Mouse (Mus musculus) left cerebral cortex, postnatal 14 days (tissue): ENCODE results near the gene Srpk2. TPM values are rescaled to one million over a fixed set of nuclear protein-coding genes. Genes with fewer than 3 reads are reported as not detected.
"Not testable (repeated sequence)": the region's sequence is repeated elsewhere in the genome, so short reads cannot be mapped to it uniquely, and the experiment has no call there.

ENCODE experiments used
- DNase-seq, 2 experiments: peaks; one replicate each; pipeline ENCODE4 v3.0.0; 2021 to 2022; ENCODE audit warnings: low spot score in 2 of 2, mixed read lengths in 1 of 2
- intact Hi-C: fragments of 180-260 bp; cut with DNase I; formaldehyde crosslinking; loops from one replicate; pipeline ENCODE4 v1.15.1; 2025
- long read RNA-seq, 2 experiments: library from polyadenylated mRNA; stranded (forward); transcript quantifications; one replicate each; pipeline ENCODE4 v2.0.0; 2021
- total RNA-seq, 2 experiments: library from RNA; stranded (reverse); gene quantifications; 2 replicates each; pipeline ENCODE4 v1.2.3; 2021

Gene Srpk2
- 100 to 1,000 TPM; 182 to 186 TPM for total RNA-seq
- long read RNA-seq, experiment 1, full-length matches to known transcripts, result 22 of 100 reads
- long read RNA-seq, experiment 1, partial matches to known transcripts, result 28 of 100 reads
- long read RNA-seq, experiment 1, other reads (novel, unspliced or antisense), result 50 of 100 reads
- long read RNA-seq, experiment 2, full-length matches to known transcripts, result 21 of 93 reads
- long read RNA-seq, experiment 2, partial matches to known transcripts, result 17 of 93 reads
- long read RNA-seq, experiment 2, other reads (novel, unspliced or antisense), result 55 of 93 reads

DNA sequence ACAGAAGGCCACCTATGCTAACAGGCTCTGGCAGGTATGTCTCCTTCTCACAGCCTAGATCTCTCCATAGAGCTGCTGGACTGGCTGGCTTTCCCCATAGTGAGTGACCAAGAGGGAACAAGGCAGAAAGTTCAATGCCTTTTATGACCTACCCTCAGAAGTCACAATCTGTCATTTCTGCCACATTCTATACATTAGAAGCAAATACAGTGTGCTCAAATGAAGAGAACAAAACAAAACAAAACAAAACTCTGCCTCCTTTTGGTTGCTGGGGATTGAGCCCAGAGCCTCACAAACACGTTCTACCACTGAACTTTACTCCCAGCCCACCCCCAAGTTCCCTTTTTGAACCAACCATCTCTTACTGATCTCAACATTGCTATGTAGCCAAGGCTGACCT, at the start of gene Srpk2:
Srpk2 (minus strand) TSS at position 101 of the 400 bp plus-strand sequence.
- no peak for DNase-seq
- intact Hi-C loops, result no loop called here

DNA sequence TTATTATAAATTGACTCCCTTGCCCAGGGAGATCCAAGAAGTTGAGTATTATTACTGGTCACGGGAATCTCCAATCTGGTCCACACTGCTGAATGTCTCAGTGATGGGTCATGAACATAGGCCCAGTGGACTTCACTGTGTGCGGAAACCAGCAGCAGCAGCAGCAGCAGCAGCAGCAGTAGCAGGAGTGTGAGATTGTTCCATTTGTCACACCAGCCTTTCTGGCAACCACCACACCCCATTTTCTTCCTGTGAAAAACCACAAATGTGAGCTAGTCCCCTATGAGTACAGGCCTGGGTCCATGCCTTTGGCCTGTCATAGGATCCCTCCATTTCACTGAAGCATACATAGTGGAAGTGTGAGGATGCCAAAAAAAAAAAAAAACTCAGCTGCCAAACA, 37.5 kb upstream of the Srpk2 start:
- intact Hi-C loops, result no loop called here
- no peak for DNase-seq

DNA sequence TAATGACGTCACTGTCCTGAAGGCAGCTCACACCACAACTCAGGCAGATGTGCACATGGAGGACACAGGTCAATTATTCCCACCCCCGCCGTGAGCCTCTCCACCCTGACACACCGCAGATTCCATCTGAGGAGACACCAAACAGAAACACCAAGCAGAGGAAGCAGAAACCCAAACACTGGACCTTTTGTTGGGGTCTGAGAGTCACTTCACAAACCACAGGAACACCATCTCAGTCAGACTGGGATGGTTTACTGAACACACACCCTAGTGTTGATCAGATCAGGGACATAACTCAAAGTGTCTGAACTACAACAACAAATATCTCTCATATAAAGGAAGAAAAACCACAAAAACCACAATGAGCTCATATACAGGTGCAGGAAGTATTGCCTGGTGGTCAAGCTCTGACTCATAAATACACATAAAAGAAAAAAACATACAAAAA, 34.5 kb upstream of the Srpk2 start:
- no peak for DNase-seq
- intact Hi-C loops, result no loop called here

DNA sequence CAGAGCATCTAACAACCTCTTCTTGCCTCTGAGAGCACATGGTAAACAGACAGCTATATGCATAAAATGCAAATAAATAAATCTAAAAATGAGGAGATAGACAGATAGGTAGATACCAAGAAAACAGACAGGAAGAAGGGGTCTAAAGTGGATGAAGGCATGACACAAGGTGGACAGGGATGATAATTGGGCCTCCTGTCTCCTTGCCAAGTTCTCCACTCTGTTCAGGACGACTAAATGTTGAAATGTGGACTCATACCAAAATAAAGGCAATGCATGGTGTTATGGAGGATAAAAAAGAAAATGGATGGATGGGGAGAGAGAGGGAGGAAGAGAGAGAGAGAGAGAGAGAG, 33.7 kb upstream of the Srpk2 start:
- intact Hi-C loops, result no loop called here
- DNase-seq, result no peak

DNA sequence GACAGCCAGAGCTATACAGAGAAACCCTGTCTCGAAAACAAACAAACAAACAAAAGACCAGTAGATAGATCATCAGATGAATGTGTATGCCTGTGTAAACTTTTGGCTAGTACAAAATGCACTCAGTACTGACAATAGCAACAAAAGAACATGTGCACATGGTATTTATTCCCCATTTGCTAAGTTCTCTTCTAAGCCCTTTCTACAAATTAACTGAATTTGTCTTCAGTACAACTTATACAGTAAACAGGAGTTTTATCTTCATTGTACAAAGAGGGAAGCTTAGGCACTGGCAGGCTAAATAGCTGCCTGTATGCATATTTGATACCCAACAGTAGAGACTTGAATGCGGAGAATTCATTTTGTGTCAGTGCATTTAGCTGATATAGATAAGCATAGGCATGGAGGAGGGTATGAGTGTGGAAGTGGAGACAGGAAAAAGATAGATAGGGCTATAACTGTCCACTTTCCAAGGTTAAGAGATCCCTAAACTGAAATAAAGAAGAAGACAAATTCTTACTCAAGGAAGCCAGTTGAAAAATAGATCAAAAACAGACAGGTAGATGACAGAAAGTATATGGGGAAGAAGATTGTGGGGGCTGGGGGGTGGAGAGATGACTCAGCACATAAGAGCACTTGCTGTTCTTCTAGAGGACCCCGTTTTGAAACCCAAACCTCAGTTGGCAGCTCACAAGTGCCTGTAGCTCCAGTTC, 33.2 kb upstream of the Srpk2 start:
- intact Hi-C loops, result no loop called here

DNA sequence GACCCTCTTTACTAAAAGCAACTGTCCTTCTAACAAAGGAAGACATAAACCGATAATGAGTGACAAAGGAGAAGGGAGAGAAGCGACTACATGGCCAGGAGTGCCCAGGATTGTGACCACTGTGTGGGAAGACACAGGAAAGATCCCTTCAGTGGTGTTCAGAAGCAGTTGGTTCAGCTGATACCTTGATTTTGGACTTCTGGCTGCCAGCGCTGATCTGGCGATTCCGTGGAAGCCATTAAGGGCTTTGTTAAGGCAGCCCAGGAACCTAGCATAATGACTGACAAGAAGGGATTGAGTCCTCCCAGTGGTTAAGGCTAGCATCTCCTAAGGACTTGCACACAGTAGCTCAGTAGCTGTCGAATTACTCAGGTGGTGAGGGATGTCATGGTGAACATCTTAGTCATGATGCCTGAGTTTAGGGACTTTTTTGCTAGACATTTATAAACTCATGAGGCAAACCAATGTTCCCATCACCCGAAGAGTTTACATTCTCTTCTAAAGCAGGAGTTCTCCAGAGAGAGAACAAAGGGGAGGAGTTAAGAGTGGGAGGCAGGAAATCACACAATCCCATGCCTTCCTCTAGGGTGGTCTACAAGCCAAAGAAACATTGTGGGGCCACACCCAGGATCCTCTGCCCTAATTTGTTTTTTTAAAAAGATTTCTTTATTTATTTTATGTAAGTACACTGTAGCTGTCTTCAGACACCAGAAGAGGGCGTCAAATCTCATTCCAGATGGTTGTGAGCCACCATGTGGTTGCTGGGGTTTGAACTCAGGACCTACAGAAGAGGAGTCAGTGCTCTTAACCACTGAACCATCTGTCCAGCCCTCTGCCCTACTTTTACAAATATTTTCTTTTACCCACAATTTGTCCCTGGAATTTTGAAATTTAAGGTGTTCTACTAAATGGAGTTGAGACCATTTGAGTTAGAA, 29.3 kb upstream of the Srpk2 start:
- no peak for DNase-seq
- intact Hi-C loops, result no loop called here

More for the DNA sequence above, 33.2 kb upstream of the Srpk2 start:
- no peak for DNase-seq

DNA sequence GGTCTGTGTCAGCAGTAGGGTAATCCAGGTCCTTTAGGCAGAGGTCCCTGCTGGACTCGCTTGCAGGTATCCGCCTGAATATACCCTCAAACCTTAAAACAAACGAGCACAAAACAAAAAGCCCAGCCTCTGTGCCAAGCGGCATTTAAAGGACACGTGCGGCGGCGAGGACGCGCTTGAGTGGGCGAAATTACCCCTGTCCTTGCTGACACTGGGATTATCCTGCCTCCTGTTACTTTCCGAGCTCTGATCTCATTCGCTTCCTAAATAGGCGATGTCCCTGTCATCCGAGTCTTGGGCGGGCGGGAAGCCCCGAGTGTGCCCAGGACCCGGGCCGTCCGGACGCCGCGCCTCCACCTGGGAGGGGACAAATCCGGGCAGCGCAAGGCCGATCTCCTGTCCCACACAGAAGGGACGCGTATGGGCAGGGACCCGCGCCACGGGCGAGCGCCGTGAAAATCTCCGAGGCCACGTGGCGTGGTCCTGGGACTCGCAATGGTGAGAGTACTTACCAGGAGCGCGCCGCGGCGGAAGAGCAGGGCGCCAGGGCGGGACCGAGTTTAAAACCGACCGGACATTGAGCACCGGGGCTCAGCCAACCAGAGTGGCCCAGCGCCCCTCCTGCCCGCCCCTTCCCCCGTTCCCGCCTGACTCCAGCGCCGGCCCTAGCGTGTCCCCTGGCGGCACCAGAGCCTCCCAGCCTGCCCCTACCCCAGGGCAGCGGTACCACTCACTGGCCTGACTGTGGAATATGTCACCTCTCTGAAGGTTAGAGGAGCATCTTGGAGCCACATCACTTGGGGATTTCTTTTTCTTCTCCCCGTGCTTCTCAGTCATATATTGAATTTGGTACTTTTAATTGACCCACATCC, 27.9 kb upstream of the Srpk2 start:
- intact Hi-C loops, result no loop called here
- DNase-seq, result peak; percentile 40 to 58

DNA sequence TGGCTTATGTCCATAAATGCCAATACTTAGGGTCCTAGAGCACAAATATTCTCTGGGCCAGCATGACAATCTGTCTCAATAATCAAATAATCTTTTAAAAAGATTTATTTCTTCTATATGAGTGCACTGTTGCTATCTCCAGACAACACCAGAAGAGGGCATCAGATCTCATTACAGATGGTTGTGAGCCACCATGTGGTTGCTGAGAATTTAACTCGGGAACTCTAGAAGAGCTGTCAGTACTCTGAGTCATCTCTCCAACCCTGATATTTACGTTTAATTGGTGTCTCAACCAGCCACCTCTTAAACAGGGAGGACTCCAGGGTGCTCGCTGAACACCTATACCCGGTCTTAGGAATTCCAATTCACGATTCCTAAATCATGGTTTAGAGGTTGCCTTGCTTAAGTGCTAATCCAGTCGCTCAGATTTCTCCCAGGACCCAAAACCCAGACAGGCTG, 27.3 kb upstream of the Srpk2 start:
- intact Hi-C loops, result not testable (repeated sequence)
- DNase-seq, result peak; percentile 43 to 62

DNA sequence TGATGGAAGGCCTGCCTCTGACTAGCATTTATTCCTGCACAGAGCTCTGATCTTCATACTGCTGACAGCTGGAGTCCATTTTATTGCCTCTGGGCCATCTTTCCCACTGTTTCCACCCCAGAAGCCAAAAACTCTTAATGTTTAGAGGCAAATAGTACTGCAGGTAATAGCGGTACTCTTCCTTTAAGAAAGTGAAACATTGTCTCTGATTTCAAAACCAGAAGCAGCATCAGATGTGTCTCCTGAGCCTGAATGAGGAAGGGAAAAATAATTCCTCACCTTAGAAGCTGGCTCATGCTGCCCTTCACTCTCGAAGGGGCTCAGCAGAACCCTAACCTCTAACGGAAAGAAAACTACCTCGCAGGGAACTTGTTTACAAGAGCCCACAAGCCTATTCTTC, 26.8 kb upstream of the Srpk2 start:
- no peak for DNase-seq
- intact Hi-C loops, result no loop called here

DNA sequence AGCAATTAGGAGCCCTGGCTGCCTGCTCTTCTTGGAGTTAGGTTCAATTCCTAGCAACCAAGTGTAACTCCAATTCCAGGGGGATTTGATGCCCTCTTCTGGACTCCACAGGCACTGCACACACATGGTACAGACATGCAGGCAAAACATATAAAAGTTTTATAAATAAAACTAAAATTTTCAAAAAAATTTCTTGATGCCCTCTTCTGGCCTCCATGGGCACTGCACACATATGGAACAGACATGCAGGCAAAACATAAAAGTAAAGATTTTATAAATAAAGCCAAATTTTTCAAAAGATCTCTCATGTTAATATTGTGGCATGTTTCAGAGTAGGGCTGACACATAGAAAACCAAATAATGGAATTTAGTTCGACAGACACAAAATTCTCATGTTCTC, 25.2 kb upstream of the Srpk2 start:
- intact Hi-C loops, result no loop called here

DNA sequence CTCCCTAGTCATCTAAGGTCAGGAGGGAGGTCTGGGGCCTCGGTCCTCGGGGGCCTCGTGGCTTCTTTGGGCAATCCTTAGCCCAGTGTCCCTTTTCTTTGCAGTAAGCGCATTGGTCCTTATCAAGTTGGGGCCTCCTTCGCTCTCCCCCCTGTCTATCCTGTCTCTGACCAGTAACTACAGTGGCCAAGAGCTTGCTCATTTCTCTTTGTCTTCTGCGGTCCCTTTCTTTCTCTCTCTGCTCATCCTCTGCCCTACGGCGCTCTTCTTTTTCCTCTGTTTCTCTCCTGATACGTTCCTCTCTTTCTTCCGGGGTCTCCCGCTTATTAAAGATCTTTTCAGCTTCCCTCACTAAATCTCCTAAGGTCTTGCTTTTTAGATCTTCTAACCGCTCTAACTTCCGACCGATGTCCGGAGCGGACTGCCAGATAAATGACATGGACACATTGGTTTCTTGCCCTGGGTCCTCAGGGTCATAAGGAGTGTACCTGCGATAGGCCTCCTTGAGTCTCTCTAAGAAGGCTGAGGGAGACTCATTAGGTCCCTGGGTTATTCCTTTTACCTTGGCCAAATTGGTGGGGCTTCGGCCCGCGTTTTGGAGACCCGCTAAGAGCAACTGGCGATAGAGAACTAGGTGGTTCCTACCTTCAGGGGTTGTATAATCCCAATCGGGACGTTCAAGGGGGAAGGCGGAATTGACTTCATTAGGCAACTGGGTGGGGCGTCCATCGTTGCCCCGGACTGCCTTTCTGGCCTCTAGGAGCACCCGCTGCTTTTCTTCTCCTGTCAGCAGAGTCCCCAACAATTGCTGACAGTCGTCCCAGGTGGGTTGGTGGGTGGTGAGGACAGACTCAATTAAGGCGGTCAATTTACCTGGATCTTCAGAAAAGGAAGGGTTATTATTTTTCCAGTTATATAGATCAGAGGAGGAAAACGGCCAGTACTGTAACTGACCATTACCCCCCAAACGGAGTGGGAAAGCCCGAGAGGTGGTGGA, 22.5 kb upstream of the Srpk2 start:
- intact Hi-C loops, DNase-seq: not testable (repeated sequence)

More for the DNA sequence above, 25.2 kb upstream of the Srpk2 start:
- DNase-seq, result peak in 1 of 2 experiments; percentile 25

DNA sequence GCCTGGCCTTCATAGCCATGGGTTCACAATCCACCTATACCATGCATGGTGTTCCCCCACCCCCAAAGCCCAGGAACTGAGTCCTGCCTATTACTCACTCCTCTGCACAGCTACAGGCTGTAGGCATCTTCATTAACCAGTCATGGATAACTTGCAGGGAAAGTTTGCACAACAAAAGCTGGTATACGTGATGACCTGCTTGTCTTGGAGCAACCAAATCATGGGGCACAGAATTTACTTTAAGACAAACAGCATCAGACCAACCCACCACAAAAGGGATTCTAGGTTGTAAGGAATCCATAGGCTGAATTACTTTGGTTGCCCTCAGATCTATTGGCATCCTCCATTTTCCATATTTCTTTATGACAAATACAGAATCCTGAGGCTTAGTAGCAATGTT, 13.0 kb upstream of the Srpk2 start:
- intact Hi-C loops, result no loop called here
- no peak for DNase-seq

DNA sequence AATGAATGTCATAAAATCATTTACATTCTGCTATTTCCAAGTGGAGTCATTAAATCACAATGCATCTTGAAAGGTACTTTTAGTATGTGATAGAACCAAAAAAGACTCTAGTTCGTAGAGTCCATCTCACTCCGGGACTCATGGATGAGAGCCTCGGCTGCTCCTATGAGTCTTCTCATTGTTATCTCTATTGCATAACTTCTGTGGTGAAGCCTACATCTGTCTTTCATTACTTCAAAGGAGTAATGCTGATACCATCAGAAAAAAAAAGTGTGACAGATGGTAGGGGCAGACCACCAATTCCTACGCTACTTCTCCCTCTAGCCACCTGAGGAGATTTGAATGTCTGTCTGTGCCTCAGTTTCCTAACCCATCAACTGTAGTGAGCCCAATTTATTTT, 986 bp downstream of the Srpk2 start:
- no peak for DNase-seq

DNA sequence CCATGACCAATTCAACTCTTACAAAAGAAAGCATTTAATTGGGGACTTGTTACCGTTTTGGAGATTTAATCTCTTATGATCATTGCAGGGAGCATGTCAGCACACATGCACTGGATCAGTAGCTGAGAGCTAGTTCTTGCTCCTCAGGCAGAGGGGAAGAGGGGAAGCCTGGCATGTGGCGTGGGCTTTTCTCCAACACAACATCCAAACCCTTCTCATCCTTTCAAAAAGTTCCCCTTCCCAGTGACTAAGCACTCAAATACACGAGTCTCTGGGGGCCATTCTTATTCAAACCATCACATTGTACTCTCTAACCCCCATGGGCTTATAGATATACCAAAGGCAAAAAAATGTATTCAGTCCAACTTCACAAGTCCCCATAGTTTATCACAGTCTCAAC, 5.4 kb downstream of the Srpk2 start:
- intact Hi-C loops, result no loop called here
- no peak for DNase-seq

More for the DNA sequence above, 986 bp downstream of the Srpk2 start:
- intact Hi-C loops, result no loop called here

DNA sequence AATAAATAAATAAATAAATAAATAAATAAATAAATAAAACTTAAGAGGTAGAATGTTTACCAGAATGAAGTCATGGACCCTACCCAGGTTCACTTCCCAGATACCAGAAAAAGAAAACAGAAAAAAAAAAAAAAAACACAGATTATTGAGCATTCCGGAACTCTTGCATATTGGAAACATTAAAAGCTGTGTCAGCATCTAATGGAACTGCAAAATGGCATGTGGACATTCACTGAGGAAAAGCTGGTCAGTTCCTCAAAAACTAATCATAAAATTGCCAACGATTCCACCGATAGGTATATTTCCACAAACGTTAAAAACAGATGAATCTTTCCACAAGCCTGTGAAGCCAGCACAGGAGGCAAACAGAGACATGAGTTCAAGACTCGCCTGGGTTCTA, 6.5 kb downstream of the Srpk2 start:
- intact Hi-C loops, result no loop called here

DNA sequence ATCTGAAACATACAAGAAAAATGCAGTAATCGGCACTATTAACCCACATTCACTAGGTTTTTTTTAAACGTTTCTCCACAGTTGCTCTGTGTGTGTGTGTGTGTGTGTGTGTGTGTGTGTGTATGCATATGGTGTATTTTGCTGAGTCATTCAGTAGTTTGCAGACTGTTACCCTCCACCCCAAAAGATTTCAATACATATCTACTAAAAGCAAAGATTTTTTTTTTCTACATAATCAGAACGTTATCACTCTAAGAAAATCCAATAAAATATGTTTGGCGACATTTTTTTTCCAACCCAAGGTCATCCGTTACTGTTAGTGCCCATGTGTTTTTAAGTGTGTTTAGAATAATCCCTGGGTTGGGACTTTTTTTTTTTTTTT, 7.4 kb downstream of the Srpk2 start:
- intact Hi-C loops, result no loop called here
- no peak for DNase-seq

More for the DNA sequence above, 6.5 kb downstream of the Srpk2 start:
- no peak for DNase-seq

DNA sequence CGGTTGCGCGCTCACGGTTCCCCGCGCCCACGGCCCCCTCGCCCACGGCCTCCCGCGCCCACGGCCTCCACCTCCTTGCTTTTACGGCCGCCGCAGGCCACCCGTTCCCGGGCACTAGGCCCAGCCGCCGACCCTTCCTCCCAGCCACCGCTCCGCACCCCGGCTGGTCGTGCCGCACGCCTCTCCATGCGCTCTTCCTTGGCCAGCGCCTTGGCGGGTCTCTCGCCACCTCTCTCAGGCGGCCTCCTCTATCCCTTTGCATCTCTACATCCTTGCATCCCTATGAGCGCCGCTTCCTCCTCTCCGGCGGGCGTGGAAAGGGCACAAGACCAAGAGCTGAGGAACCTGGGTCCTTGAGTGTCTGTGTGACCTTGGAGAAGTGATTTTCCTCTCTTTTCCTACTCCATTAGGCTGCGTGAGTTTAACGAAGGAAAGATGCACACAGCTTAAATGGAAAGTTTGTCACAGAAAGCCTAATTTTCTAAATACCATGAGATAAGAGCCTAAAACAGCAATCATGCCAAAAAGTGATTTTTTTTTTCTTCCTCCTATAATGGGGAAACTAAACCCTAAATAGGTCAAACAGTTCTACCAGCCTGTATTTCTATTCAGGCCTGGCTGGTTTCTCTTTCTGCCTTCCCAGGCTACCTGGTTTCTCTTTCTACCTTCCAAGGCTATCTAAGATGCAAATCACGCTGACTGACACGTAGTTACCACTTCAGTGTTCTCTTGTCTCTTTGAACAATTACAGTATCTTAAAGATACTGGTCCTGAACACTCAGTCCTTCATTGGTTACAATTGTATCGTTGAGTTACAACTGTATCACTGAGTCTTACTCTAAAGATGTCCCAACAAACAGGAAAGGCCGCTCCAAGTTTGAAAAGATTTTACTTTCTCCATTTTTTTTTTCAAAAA, 8.0 kb downstream of the Srpk2 start:
- peak; percentile 13 to 39 for DNase-seq
- intact Hi-C loops, result no loop called here
